Mouse (Mus musculus): Measurements from ENCODE around the gene Mc1r. TPM values are rescaled to one million over a fixed set of nuclear protein-coding genes. Genes with fewer than 3 reads are reported as not detected.
"Not testable (repeated sequence)": the region's sequence is repeated elsewhere in the genome, so short reads cannot be mapped to it uniquely, and the experiment has no call there.

The Mc1r gene
- total RNA-seq, 2 experiments from 2014 or later = not detected

DNA sequence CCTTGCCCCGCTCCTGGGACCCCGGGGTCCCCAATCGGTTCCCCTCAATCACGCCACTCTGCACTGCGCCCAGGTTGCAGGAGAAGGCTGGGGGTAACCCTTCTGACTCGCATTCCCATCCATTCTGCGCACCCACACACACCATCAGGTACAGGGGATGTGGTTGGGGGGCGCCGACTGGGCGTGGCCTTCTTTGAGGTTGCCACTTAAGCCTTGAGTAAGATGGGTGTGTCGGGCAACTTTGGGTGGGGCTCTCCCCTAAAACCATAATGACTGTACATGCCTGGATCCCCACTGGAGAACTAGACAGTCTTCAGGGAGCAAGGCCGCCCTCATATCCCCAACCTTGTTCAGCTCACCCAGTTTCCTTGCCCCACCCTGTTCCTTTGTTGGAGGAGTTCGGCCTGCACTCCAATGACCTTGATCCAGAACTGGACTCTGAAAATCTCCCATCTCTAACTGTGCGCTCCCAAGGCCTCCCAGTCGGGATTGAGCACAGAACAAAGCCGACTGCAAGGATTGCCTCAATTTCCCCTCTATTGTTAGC is 4.9 kb downstream of the Mc1r start:
- DNase-seq (ENCODE audit: low spot score) = no peak

- DNase-seq (ENCODE audit: low spot score) = no peak
Measured at GRCm38 (mm10) chr8:123412560-123413170, 5.8 kb downstream of the Mc1r start.

DNA sequence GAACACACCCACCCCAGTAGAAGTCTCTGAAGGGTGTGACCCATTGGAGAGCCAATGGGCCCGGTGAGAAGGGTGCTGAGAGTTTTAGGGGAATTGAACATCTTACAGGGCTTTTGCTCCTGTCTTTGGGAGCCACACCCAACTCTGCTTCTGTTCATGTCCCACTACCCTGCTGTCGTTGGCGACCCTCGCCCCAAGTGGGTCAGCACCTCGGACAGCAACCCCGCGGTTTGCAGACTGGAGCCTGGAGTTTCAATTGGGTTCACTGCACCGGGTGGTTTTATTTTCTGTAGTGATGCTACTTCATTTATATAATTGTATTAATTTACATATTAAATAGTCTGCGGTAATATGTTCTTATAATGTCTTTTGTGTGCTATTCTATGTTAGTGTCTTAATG is 7.3 kb downstream of the Mc1r start:
- DNase-seq (ENCODE audit: low spot score) = no peak

- not testable (repeated sequence) for DNase-seq (ENCODE audit: low spot score)
Measured at GRCm38 (mm10) chr8:123414997-123415696, 8.2 kb downstream of the Mc1r start.

DNA sequence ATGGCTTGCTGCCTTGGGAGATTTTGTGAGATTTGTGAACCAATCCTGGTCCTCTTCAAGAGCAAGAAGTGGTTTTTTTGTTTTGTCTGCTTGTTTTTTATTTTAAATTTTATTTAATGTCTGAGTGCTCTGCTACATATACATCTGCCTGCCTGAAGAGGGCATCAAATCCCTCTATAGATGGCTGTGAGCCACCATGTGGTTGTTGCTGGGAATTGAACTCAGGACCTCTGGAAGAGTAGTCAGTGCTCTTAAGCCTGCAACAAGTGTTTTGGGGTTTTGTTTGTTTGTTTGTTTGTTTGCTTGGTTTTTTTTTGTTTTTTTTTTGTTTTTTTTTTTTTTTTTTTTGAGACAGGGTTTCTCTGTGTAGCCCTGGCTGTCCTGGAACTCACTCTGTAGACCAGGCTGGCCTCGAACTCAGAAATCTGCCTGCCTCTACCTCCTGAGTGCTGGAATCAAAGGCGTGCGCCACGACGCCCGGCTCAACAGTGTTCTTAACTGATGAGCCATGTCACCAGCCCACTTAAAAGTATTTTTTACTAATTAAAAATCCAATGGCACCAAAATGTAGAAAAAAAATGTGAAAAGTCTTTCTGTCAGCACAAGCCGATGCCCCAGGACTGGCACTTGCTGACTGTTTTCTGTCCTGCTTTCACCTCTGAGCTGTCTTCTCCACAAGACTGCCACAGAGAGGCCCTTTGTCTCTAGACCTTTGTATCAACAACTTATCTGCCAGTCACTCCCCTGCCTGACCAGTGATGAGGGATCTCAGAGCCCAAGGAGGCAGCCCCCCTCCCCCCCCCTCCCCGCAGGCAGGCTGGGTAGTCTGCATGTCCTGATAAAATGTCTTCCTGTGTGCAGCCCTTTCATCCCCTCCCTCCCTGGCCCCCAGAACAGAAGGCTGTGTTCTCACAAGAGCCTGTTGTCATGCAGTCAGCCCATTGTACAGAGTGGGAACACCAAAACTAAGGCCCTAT is 9.3 kb downstream of the Mc1r start:
- DNase-seq (ENCODE audit: low spot score) = no peak

GRCm38 (mm10) chr8:123416944-123417555 is 10.1 kb downstream of the Mc1r start:
- no peak for DNase-seq (ENCODE audit: low spot score)

GRCm38 (mm10) chr8:123419711-123420110 is 12.8 kb downstream of the Mc1r start:
- no peak for DNase-seq (ENCODE audit: low spot score)

GRCm38 (mm10) chr8:123420525-123421281 is 13.8 kb downstream of the Mc1r start:
- no peak for DNase-seq (ENCODE audit: low spot score)

DNA sequence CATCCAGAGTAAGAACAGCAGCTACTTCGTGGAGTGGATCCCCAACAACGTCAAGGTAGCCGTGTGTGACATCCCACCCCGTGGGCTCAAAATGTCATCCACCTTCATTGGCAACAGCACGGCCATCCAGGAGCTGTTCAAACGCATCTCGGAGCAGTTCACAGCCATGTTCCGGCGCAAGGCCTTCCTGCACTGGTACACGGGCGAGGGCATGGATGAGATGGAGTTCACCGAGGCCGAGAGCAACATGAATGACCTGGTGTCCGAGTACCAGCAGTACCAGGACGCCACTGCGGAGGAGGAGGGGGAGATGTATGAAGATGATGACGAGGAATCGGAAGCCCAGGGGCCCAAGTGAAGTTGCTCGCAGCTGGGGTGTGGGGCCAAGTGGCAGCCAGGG is 14.4 kb downstream of the Mc1r start:
- no peak for DNase-seq (ENCODE audit: low spot score)

DNA sequence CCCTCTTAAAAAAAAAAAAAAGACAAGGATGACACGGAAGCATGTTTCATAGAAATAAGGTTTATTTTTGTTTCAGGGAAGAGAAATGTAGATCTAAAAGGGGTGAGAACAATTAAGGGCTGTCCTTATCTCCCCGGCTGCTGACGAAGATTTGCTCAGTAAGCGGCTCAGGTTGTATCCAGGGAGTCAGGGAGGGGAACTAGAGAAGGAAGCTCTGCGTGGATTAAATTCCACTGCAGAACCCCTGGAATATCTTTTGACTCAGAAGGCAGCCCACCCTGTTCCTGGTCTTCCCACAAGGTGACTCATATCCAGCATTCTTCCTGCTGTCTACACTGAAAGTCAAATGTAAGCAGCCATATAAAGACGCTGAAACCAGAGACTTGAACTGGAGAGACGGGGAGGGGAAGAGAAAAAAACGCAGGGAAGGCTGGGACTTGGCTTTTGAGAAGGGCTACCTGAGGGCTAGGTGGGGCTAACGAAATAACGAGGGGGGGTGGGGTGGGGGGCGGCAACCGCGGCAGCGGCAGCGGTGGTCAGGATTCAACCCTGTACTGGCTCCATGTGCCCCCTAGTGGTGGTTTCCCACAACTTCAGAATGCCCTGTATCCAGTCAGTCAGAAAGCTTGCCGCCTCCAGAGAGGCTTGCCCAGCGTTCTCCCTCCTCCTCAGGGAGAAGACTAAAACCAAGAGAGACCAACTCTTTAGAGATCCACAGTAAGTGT is 15.3 kb downstream of the Mc1r start:
- peak; percentile 63 for DNase-seq (ENCODE audit: low spot score)

DNA sequence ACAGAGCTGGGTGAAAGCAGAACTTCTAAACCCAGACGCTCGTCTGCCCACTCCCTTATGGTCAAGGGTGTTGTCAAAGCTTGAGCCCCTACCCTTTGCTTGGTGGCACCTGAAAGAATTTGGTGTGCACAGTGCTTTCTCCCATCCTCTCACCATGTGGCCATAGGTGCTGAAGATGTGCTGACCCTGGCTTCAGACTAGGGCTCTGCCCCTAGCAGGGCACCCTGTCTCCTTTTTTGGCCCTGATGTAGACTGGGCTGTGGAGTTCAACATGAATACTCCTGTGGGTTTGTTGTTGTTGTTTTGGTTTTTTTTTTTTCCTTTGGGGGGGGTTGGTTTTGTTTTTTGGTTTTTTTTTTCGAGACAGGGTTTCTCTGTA is 15.9 kb downstream of the Mc1r start:
- DNase-seq (ENCODE audit: low spot score) = no peak

GRCm38 (mm10) chr8:123423441-123423840 is 16.5 kb downstream of the Mc1r start, which contains the start of gene Def8:
Def8 (plus strand) TSS chr8:123423527.
- DNase-seq (ENCODE audit: low spot score) = no peak

DNA sequence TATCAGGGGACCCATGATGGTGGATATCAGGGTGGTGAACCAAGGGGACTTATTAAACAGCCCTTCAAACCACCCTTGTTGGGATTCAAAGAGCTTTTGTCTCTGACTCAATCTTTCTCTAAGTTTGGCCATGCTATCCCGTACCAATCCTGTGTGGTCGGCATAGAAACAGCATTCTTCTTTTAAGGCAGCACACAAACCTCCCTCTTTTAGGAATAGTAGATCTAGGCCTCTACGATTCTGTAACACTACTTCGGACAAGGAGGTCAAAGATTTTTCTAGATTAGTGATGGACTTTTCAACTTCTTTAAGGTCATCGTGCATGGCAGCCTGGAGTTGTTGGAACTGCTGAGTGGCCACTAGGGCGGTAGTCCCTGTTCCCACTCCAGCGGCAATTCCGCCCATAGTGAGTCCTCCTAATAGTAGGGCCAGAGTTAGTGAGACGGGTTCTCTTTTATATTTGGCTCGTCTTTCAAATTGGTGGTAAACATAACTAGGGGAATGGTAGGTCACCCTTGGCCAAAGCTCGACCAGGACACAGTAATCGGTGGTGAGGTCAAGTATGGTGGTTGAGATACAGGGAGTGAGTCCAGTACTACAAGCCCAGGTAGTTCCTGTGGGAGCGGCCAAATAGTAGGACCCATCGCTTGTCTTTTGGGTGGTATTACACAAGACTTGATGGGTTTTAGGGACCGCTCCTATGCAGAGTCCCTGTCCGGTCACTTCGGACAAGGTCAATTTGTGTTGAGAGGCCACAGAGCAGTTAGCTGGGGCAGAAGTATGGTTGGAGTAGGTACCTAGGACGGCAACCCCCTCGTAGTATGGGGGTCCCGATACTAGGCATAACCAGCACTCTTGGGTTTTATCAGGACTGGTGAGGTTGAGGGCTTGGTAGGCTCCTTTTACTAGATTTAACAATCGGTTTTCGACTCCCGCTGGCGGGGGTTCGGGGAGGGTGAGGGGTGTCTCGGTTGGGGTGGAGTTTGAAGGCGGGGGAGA is 19.9 kb downstream of the Mc1r start:
- DNase-seq (ENCODE audit: low spot score) = no peak

DNA sequence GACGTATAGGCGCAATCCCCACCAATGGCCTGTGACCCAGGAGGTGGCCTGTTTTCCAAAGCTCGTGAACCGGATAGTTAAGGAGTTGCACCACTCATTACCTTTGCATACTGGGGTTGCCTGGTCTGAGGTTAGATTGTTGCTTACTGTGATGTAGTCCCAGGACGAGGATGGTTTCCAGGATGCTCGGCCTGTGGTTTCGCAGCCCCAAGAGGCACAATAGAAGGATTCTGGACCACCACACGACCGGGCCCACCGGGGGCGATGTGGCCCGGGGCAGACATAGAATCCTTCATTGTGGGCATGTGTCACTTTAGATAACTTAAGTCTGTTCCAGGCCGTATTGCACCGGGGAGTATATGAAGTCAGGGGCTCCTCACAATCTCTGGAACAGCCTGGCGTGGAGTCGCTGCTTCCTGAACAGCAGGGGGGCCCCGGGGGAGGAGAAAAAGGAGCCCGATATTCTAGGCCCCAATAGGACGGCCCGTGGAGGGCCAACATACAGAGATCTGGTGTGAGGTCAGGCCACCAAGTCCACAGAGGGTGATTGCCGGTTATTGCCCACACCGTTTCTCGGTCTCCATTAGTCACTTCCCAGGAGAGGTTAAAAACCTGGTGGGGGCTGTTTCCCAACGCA is 20.9 kb downstream of the Mc1r start:
- no peak for DNase-seq (ENCODE audit: low spot score)

- no peak for DNase-seq (ENCODE audit: low spot score)
Measured at GRCm38 (mm10) chr8:123428343-123428893, 21.5 kb downstream of the Mc1r start.

- DNase-seq (ENCODE audit: low spot score) = no peak
Measured at GRCm38 (mm10) chr8:123428939-123429721, 22.2 kb downstream of the Mc1r start.

DNA sequence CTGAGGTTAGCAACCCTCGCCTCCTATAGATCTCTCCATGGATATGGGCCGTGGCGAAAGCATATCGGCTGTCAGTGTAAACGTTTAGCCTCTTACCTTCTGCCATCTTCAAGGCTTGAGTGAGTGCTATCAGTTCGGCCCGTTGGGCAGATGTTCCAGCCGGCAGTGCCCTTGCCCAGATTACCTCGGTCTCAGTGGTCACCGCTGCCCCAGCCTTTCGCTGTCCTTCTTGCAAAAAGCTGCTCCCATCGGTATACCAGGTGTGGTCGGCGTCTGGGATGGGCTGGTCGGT is 22.8 kb downstream of the Mc1r start:
- DNase-seq (ENCODE audit: low spot score) = not testable (repeated sequence)
